In the genomic region with DNA sequence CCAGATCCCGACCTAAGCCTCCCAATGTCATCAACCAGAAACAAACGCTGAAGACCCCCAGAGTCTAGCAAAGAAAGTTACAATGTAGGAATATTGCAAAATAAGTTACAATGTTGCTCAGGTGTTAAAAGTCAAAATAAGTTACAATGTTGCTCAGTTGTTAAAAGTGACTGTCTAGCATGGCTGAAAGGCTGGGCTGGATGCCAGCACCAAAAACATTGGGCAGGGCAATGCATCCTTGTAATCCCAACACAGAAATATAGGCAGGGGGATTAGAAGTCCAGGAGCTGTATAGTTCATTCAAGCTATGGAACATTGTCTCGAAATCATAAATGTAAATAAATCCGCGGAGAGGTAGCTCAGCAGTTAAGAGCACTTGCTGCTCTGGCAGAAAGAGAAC, we compare ENCODE assay signal across 24 mouse cellular contexts.
A peak's percentile ranks its signal among the peaks of the same experiment; 100 is the strongest.
DNase-seq lines count a peak whose midpoint lies in the region; ATAC-seq and TF ChIP-seq lines count a peak whose summit lies in the region.
"Had no signal": no experiment of that assay in that cellular context is flagged by ENCODE, and none has a peak within 500 bp of the region (broad histone marks: within the 10 kb centered on the region; RNA-seq: fewer than 3 reads in every experiment).

No protein-coding gene starts in this region.

- no peaks in the 10 kb centered on the region for H3K27me3 ChIP-seq in lung, embryonic 15.5 days
- H3K27me3 ChIP-seq: CH12.LX; embryonic facial prominence, embryonic 12.5 days; forebrain, embryonic 13.5 days; forebrain, embryonic 15.5 days; Patski had no signal

- no peak for TF ChIP-seq CTCF in gastrocnemius, adult 2 months (IDR thresholded peaks at IDR 0.05)

- peaks cover 39% of the 10 kb centered on the region for H3K4me1 ChIP-seq in lung, embryonic 15.5 days
- H3K4me1 ChIP-seq: embryonic facial prominence, embryonic 10.5 days; embryonic facial prominence, embryonic 12.5 days had no signal

- H3K9me3 ChIP-seq in lung, embryonic 15.5 days: no peaks in the 10 kb centered on the region
- H3K9me3 ChIP-seq: embryonic facial prominence, embryonic 10.5 days; embryonic facial prominence, embryonic 12.5 days; forebrain, embryonic 13.5 days; forebrain, embryonic 15.5 days; G1E had no signal

- DNase-seq in gastrocnemius, adult 2 months: no peak
- DNase-seq in gastrocnemius, postnatal 25 days: no peak
- no peak for DNase-seq in lung, adult 18-20 months
- peak; percentile 57 for DNase-seq in testis, postnatal 10 days (ENCODE audit: low spot score)
- no peak for DNase-seq in left cerebral cortex, adult 9 months (ENCODE audit: low spot score in 2 of 2)
- DNase-seq: adrenal gland, adult 8-10 months; adrenal gland, postnatal 14 days; adrenal gland, postnatal 36 days; B cell, adult 2 months; cerebellum, adult 11-12 months; cerebellum, adult 2 months; cerebellum, adult 9-10 months; cerebellum, postnatal 10 days; cerebellum, postnatal 25 days had no signal

- no peak overlapping the region for H3K4me2 ChIP-seq in lung, embryonic 15.5 days
- H3K4me2 ChIP-seq: embryonic facial prominence, embryonic 12.5 days; forebrain, embryonic 13.5 days; forebrain, embryonic 15.5 days had no signal

- no peak for ATAC-seq in lung, embryonic 15.5 days (ENCODE audit: borderline replicate concordance, extremely low read depth, low FRiP score, low TSS enrichment)
- ATAC-seq: activated CD4-positive, CD25-positive, alpha-beta regulatory T cell, adult 4 months; CD4-positive, CD25-positive, alpha-beta regulatory T cell, adult 4 months; forebrain, embryonic 13.5 days; forebrain, embryonic 15.5 days; Patski had no signal

- no peak overlapping the region for H3K9ac ChIP-seq in lung, embryonic 15.5 days
- H3K9ac ChIP-seq: embryonic facial prominence, embryonic 12.5 days; forebrain, embryonic 13.5 days; forebrain, embryonic 15.5 days had no signal

- peak overlapping the region; percentile 52 for H3K27ac ChIP-seq in gastrocnemius, adult 2 months
- H3K27ac ChIP-seq in lung, embryonic 15.5 days: 0 out of 2 replicates have a peak overlapping the region, but pooled peaks have one; percentile 65
- H3K27ac ChIP-seq: embryonic facial prominence, embryonic 10.5 days; embryonic facial prominence, embryonic 12.5 days; forebrain, embryonic 13.5 days; forebrain, embryonic 15.5 days had no signal

- WGBS in lung, embryonic 15.5 days: 85% methylated on average over 5 of the region's 5 CpGs

- intact Hi-C loops in gastrocnemius, adult 2 months (cut with DNase I): no loop called here

- no peak overlapping the region for H3K4me3 ChIP-seq in gastrocnemius, adult 2 months
- no peak overlapping the region for H3K4me3 ChIP-seq in lung, embryonic 15.5 days
- H3K4me3 ChIP-seq: embryonic facial prominence, embryonic 10.5 days; embryonic facial prominence, embryonic 12.5 days; forebrain, embryonic 13.5 days; forebrain, embryonic 15.5 days had no signal

- H3K36me3 ChIP-seq in lung, embryonic 15.5 days: peaks cover 54% of the 10 kb centered on the region
- H3K36me3 ChIP-seq: G1E had no signal
